In genomic region chr10:121350357-121351065, GRCm38 (mm10) we compare ENCODE assay signal across 7 mouse cellular contexts. TPM values are rescaled to one million over a fixed set of nuclear protein-coding genes. Genes with fewer than 3 reads are reported as not detected.
DNase-seq lines count a peak whose midpoint lies in the region; ATAC-seq lines count a peak whose summit lies in the region.

No protein-coding gene starts in this region.

- H3K4me2 ChIP-seq in embryonic facial prominence, embryonic 14.5 days (ENCODE audit: low read depth, low read length) = peak overlapping the region; percentile 90
- peak overlapping the region; percentile 96 for H3K4me2 ChIP-seq in hindbrain, embryonic 16.5 days (ENCODE audit: low read length)
- peak overlapping the region; percentile 74 for H3K4me2 ChIP-seq in liver, embryonic 16.5 days (ENCODE audit: low read depth, low read length)
- peak overlapping the region; percentile 86 for H3K4me2 ChIP-seq in neural tube, embryonic 15.5 days

- peaks cover 29% of the 10 kb centered on the region for H3K27me3 ChIP-seq in embryonic facial prominence, embryonic 14.5 days (replicated peaks; ENCODE audit: control insufficient read depth, insufficient read depth, low read length)
- H3K27me3 ChIP-seq in hindbrain, embryonic 16.5 days (replicated peaks; ENCODE audit: control insufficient read depth, insufficient read depth, low read length) = peaks cover 21% of the 10 kb centered on the region
- H3K27me3 ChIP-seq in liver, embryonic 16.5 days (ENCODE audit: control insufficient read depth, insufficient read depth, low read depth, low read length) = peaks cover 35% of the 10 kb centered on the region
- peaks cover 41% of the 10 kb centered on the region for H3K27me3 ChIP-seq in neural tube, embryonic 15.5 days (replicated peaks)

- H3K4me3 ChIP-seq in embryonic facial prominence, embryonic 14.5 days (ENCODE audit: low read depth, low read length) = peak overlapping the region; percentile 48
- H3K4me3 ChIP-seq in hindbrain, embryonic 16.5 days (ENCODE audit: low read length) = peak overlapping the region; percentile 54
- peak overlapping the region; percentile 61 for H3K4me3 ChIP-seq in liver, embryonic 16.5 days (ENCODE audit: low read depth, low read length)
- H3K4me3 ChIP-seq in neural tube, embryonic 15.5 days (replicated peaks) = peak overlapping the region; percentile 46

- H3K36me3 ChIP-seq in embryonic facial prominence, embryonic 14.5 days (ENCODE audit: control insufficient read depth, insufficient read depth, low read length) = no peaks in the 10 kb centered on the region
- H3K36me3 ChIP-seq in hindbrain, embryonic 16.5 days (ENCODE audit: control insufficient read depth, insufficient read depth, low read length) = no peaks in the 10 kb centered on the region
- H3K36me3 ChIP-seq in liver, embryonic 16.5 days (ENCODE audit: control insufficient read depth, insufficient read depth) = no peaks in the 10 kb centered on the region
- H3K36me3 ChIP-seq in neural tube, embryonic 15.5 days = no peaks in the 10 kb centered on the region

- 2% methylated on average over 23 of the region's 35 CpGs for WGBS in embryonic facial prominence, embryonic 14.5 days
- WGBS in hindbrain, embryonic 16.5 days = 1% methylated on average over 35 of the region's 35 CpGs
- 4% methylated on average over 35 of the region's 35 CpGs for WGBS in liver, embryonic 16.5 days (ENCODE audit: insufficient replicate concordance)
- WGBS in neural tube, embryonic 15.5 days = 2% methylated on average over 35 of the region's 35 CpGs

- peaks cover 5% of the 10 kb centered on the region for H3K4me1 ChIP-seq in embryonic facial prominence, embryonic 14.5 days (ENCODE audit: control insufficient read depth, insufficient read depth, low read length)
- H3K4me1 ChIP-seq in hindbrain, embryonic 16.5 days (ENCODE audit: control insufficient read depth, insufficient read depth, low read depth, low read length) = peaks cover 13% of the 10 kb centered on the region
- H3K4me1 ChIP-seq in liver, embryonic 16.5 days (ENCODE audit: control insufficient read depth, low read depth, low read length) = peaks cover 4% of the 10 kb centered on the region
- peaks cover 15% of the 10 kb centered on the region for H3K4me1 ChIP-seq in neural tube, embryonic 15.5 days

- peak; percentile 38 for DNase-seq in urinary bladder, postnatal 25 days (ENCODE audit: low spot score)
- DNase-seq in urinary bladder, postnatal 4 days (ENCODE audit: low spot score in 2 of 2) = no peak
- DNase-seq in embryonic facial prominence, embryonic 14.5 days (ENCODE audit: low spot score) = peak; percentile 53
- DNase-seq in T-cell, adult 2 months (ENCODE audit: low spot score) = no peak

- peaks cover 3% of the 10 kb centered on the region; the same call in 1 of the 2 replicates for H3K9me3 ChIP-seq in embryonic facial prominence, embryonic 14.5 days (ENCODE audit: control insufficient read depth, low read length)
- no peaks in the 10 kb centered on the region for H3K9me3 ChIP-seq in hindbrain, embryonic 16.5 days (ENCODE audit: control insufficient read depth, low read length)
- no peaks in the 10 kb centered on the region for H3K9me3 ChIP-seq in liver, embryonic 16.5 days (replicated peaks; ENCODE audit: control insufficient read depth, low read length)
- H3K9me3 ChIP-seq in neural tube, embryonic 15.5 days (replicated peaks) = no peaks in the 10 kb centered on the region

- H3K27ac ChIP-seq in embryonic facial prominence, embryonic 14.5 days (replicated peaks; ENCODE audit: low read depth, low read length) = no peak overlapping the region
- no peak overlapping the region for H3K27ac ChIP-seq in hindbrain, embryonic 16.5 days (ENCODE audit: low read depth, low read length)
- no peak overlapping the region for H3K27ac ChIP-seq in liver, embryonic 16.5 days (ENCODE audit: low read length)
- no peak overlapping the region for H3K27ac ChIP-seq in neural tube, embryonic 15.5 days (replicated peaks)

- H3K9ac ChIP-seq in embryonic facial prominence, embryonic 14.5 days (ENCODE audit: low read depth, low read length) = peak overlapping the region; percentile 54
- peak overlapping the region; percentile 65 for H3K9ac ChIP-seq in hindbrain, embryonic 16.5 days (ENCODE audit: low read depth, low read length)
- peak overlapping the region; percentile 24; the same call in 1 of the 2 replicates for H3K9ac ChIP-seq in liver, embryonic 16.5 days (ENCODE audit: low read depth, low read length)
- H3K9ac ChIP-seq in neural tube, embryonic 15.5 days (replicated peaks) = 0 out of 2 replicates have a peak overlapping the region, but pooled peaks have one; percentile 39

- ATAC-seq in embryonic facial prominence, embryonic 14.5 days (ENCODE audit: low read depth) = peak; percentile 70
- ATAC-seq in hindbrain, embryonic 16.5 days = peak; percentile 64; the same call in 1 of the 2 replicates
- 0 out of 2 replicates have a peak, but pooled peaks have one; percentile 13 for ATAC-seq in liver, embryonic 16.5 days (ENCODE audit: low read depth)
- no peak for ATAC-seq in neural tube, embryonic 15.5 days (ENCODE audit: low FRiP score)

RNA-seq across cellular contexts. Expression of gene Tbc1d30, which starts 0.6 kb away (rescaled TPM):
- 2.2 and 3.6 TPM in 2 replicates for polyA plus RNA-seq in embryonic facial prominence, embryonic 14.5 days (2014; fragmentation: Nextera tagmentation; extraction: Ambion mirVana)
- polyA plus RNA-seq in hindbrain, embryonic 16.5 days (2015; fragmentation: Nextera tagmentation; extraction: Ambion mirVana) = 16.6 and 19.5 TPM in 2 replicates
- polyA plus RNA-seq in liver, embryonic 16.5 days (2015; fragmentation: Nextera tagmentation; extraction: Ambion mirVana) = 0.48 and 0.61 TPM in 2 replicates
- polyA plus RNA-seq in neural tube, embryonic 15.5 days (2015; fragmentation: Nextera tagmentation; extraction: Ambion mirVana) = 16.2 and 18.2 TPM in 2 replicates

RNA-seq across cellular contexts. Expression of gene Gns, which starts 14.4 kb away (rescaled TPM):
- 58.8 and 61.2 TPM in 2 replicates for polyA plus RNA-seq in embryonic facial prominence, embryonic 14.5 days (2014; fragmentation: Nextera tagmentation; extraction: Ambion mirVana)
- 39.7 and 43.1 TPM in 2 replicates for polyA plus RNA-seq in hindbrain, embryonic 16.5 days (2015; fragmentation: Nextera tagmentation; extraction: Ambion mirVana)
- polyA plus RNA-seq in liver, embryonic 16.5 days (2015; fragmentation: Nextera tagmentation; extraction: Ambion mirVana) = 18.7 and 22.3 TPM in 2 replicates
- 39.8 and 41.5 TPM in 2 replicates for polyA plus RNA-seq in neural tube, embryonic 15.5 days (2015; fragmentation: Nextera tagmentation; extraction: Ambion mirVana)

Comparison
In these comparisons a context has a peak if more than half of its experiments do, and no peak if none do; other contexts are left out.
1. DNase-seq: peak in urinary bladder, postnatal 25 days (single experiment) and embryonic facial prominence, embryonic 14.5 days (single experiment); none in urinary bladder, postnatal 4 days (0 of 2) and T-cell, adult 2 months (single experiment).
2. Peak in every context shown above with its lines, with median percentiles within 50 percentile points of each other: H3K4me2 ChIP-seq, H3K4me3 ChIP-seq and H3K9ac ChIP-seq.